Mouse (Mus musculus): Measurements from ENCODE around the gene Ctnnbl1. TPM values are rescaled to one million over a fixed set of nuclear protein-coding genes. Genes with fewer than 3 reads are reported as not detected.

Gene Ctnnbl1
- total RNA-seq, 2 experiments from 2014 or later = 33.5 to 35.2 TPM

- DNase-seq (ENCODE audit: low spot score in 2 of 2) = no peak
Observed at GRCm38 (mm10) chr2:157750481-157750880, 13.3 kb downstream of the Ctnnbl1 start.

- DNase-seq (ENCODE audit: low spot score in 2 of 2) = peak in 1 of 2 experiments; percentile 23
Observed at GRCm38 (mm10) chr2:157750926-157751588, 13.9 kb downstream of the Ctnnbl1 start.

DNA sequence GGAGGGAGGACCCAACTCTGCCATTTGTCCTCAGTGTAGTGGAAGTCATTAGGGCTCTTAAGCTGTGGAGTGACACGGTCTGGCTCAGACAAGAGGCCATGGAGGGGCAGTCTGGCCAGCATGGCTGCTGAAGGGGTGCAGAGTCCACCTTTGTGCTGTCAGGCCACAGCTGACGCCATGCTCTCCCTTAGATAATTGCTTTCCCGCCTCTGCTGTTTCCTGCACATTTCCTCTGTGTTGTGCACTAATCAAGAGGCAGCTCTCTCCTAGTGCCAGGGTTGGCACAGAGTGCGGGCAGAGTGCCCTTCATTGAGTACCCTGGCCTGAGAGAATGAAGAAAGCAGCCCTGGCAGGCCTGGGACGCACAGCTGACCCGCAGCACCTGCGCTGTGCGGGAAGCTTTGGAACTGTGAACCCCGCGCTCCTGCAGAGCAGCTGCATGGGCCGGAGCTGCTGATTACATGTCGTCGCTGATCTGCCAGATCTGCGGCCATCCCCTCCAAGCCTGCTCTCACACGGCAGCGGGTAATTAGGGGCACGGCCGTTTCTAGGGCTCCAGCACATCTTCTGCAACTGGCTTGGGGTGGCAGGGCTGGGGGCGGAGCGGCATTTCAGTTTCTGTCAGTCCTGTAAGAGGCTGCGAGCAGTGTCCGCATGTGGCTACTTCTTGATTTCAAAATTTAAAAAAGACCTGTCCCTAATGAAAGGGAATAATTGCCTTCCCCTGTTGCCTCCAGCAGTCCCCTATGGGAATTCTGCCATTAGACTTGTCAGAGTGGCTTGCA, 14.6 kb downstream of the Ctnnbl1 start:
- DNase-seq (ENCODE audit: low spot score in 2 of 2) = peak; percentile 43 to 67

DNA sequence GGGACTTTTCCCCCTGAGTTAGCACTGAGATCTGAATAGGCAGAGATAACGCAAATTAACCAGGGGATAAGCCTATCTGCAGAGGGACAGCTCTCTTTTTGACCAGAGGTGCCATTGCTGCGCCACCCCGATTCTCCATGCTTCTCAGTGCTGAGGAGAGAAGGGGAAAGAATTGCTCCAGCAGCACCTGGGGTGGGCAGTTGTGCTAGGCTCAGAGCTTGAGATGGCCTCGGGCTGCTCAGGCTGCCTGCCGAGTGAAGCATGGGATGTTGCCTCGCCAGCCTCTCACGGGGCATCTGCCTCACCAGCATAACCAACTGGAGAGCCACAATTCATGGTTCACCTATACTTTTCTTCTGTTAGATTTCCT, 15.2 kb downstream of the Ctnnbl1 start:
- DNase-seq (ENCODE audit: low spot score in 2 of 2) = no peak

- DNase-seq (ENCODE audit: low spot score in 2 of 2) = no peak
Observed at GRCm38 (mm10) chr2:157755771-157756170, 18.6 kb downstream of the Ctnnbl1 start.

GRCm38 (mm10) chr2:157756193-157756592, 19.0 kb downstream of the Ctnnbl1 start:
- DNase-seq (ENCODE audit: low spot score in 2 of 2) = no peak

DNA sequence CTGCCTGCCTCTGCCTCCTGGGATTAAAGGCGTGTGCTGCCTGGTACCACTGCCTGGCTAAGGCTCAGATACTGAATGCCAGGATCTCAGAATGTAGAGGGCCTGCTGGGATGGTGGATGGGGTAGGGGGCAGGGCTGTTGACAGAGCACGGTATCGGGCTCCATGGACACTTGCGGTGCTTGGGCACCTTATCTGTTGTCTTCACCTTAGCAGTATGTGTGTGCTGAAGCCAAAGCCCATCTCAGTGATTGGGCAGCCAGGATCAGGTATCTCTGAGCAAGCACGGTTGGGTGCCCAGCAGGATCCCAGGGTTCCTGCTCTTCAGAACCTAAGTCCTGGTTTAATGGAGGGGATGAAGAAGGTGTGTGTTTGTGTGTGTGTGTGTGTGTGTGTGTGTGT, 21.2 kb downstream of the Ctnnbl1 start:
- DNase-seq (ENCODE audit: low spot score in 2 of 2) = no peak

- no peak for DNase-seq (ENCODE audit: low spot score in 2 of 2)
Observed at GRCm38 (mm10) chr2:157759717-157760116, 22.5 kb downstream of the Ctnnbl1 start.

GRCm38 (mm10) chr2:157762903-157763302, 25.7 kb downstream of the Ctnnbl1 start:
- DNase-seq (ENCODE audit: low spot score in 2 of 2) = no peak

GRCm38 (mm10) chr2:157766591-157766990, 29.4 kb downstream of the Ctnnbl1 start:
- DNase-seq (ENCODE audit: low spot score in 2 of 2) = peak; percentile 44 to 75

GRCm38 (mm10) chr2:157768682-157769429, 31.7 kb downstream of the Ctnnbl1 start:
- DNase-seq (ENCODE audit: low spot score in 2 of 2) = no peak

DNA sequence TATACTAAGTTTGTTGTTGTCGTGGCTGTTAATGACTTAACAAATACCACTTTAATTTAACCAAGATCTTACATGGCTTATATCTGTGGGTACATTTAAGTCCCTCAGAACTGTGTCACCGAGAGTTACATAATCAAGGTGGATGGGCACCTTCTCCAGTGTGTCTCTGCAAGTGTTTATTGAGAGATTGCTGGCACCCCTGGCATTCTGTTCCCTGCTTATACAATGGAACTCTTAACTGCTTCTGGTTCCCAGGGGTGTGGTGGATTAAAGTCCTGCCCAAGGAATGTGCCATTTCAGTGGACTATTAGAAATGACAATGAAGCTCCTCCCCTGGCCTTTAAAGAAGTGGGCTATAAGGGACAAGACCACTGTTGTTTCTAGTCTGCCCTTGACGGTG, 33.6 kb downstream of the Ctnnbl1 start:
- DNase-seq (ENCODE audit: low spot score in 2 of 2) = no peak

DNA sequence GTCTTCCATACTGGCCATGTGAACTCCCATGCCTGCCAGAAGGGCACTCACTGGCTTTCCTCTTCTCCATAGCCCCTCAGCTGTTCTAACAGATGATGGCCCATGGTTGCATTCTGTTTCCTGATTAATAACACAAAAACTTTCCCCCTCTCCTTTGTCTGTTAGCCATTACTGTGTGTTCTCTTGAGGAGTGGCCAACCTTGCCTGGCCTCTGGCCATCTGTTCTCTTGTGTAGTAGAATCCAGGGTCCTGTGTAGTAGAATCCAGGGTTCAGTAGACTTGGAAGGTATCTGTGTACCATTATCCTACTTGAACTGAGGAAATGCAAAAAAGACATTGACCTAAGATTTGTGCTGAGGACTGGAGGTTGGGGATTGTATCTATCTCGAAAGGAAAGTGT, 36.5 kb downstream of the Ctnnbl1 start:
- DNase-seq (ENCODE audit: low spot score in 2 of 2) = no peak

DNA sequence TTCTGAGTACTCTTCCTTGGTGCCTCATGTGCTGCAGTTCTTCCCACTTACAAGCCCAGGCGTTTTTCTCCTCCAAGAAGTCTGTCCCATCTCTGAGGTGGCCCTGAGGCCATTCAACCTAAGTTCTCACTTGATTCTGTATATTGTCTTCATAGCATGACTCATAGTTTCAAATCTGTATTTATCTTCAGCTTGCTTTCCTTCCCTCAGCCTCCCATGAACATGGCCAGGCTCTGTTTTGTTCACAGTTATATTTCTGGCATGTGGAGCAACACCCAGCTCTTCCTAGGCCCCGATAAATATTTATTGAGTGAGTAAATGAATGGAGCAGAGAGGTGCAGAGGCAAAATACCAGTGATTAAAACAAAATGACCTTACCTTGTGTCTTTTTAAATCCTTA, 38.8 kb downstream of the Ctnnbl1 start:
- DNase-seq (ENCODE audit: low spot score in 2 of 2) = peak in 1 of 2 experiments; percentile 34

DNA sequence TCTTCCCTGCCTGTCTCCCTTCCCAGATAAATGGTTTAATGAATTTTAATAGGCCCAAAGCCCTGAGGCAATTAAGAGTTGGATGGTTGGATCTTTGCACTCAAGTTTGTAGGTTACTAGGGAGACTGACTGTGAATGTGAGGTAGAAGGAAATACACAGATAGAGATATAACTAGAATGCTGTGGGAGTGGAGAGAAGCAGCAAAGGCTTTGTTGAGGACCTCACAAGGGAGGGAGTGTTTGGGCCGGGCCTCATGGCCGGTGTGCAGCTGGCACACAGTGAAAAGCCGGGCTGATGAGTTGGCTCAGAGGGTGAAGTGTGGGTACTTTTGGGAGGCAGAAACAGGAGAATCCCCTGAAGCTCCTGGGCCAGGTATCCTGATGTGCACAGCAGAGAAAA, 43.8 kb downstream of the Ctnnbl1 start:
- DNase-seq (ENCODE audit: low spot score in 2 of 2) = no peak

- peak in 1 of 2 experiments; percentile 60 for DNase-seq (ENCODE audit: low spot score in 2 of 2)
Observed at GRCm38 (mm10) chr2:157783152-157783551, 46.0 kb downstream of the Ctnnbl1 start.

DNA sequence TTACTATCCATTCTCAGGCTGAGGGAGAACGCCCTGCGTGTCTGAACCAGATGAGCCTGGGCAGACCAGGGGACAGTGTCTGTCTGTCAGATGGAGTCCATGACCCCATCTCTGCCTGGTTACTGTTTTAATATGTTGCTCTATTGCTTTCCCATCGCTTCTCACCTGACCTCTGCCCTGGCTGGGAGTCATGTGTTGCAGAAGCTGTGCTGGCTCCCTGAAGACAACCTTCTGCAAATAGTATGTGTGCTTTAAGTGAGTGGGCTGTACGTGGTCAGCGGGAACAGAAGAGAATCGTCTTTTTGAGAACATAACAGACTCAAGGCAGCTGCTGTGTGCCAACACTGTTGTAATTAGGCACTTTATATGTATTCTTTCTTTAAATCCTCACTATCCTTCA, 47.0 kb downstream of the Ctnnbl1 start:
- DNase-seq (ENCODE audit: low spot score in 2 of 2) = no peak

DNA sequence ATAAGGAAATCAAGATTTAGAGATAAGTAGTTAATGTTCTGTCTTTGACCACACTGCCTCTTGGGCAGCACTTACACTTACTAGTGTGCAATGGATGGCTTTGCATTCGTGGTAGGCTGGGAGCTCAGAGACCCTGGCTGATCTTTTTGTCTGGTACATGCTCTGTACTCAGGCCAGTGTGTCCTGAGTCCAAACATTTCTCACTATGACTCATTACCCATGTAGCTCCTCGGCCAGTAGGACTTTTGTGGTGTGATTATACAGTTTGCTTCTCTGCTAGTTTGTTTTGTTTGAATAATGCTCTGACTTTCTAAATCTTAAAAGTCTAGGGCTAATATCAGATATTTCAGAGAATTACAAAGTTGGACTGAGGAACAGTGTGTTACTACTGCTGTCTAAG, 47.4 kb downstream of the Ctnnbl1 start:
- no peak for DNase-seq (ENCODE audit: low spot score in 2 of 2)

DNA sequence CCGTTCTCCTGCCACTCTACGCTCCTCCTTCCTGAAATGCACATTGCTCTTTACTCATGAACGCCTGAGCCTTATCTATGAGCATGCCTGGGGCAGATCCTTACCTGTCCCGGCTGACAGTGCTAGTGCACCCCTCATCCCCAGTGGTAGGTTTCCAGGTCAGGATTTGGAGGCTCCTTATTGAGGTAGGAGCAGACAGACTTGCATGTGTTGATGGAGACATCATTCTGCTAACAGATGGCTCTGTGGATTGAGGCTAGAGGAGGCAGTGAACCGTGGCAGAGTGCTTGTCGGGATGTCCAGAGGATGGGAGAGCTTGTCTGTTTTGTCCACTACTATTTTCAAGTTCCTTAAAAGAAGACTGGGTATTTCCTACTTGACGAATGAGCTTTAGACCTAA, 52.0 kb downstream of the Ctnnbl1 start:
- DNase-seq (ENCODE audit: low spot score in 2 of 2) = no peak

GRCm38 (mm10) chr2:157790836-157791495, 53.8 kb downstream of the Ctnnbl1 start:
- DNase-seq (ENCODE audit: low spot score in 2 of 2) = no peak

DNA sequence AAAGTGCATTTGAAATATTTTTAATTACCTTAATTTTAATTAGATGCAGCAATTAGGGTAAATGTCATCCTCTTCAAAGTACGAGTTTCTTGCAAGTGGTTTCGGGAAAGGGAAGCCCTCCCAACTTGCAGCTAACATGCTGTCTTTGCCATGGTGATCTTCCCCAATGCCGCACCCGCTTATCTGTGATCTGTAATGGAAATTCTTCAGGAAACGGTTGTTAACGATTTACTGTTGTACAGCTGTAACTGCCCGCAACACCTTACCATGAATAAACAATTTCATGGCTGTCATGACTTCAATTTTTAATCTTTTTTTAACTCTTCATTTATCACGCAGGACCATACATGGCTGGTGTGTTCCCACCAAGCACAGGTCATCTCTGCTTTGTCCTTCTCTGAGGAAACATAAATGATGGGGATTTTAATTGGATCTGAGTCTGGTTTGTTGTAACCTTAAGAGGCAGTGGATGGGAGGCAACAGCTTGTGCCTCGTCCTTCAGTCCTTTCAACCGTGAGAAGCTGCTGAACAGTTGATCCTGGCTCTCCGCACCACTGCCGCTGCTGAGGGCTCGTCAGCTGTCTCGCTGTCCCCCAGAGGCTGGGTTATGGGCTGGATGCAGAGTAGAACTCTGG, 54.4 kb downstream of the Ctnnbl1 start:
- no peak for DNase-seq (ENCODE audit: low spot score in 2 of 2)

Measured in layer of hippocampus, adult 18-20 months (tissue).